Mouse (Mus musculus): Measurements from ENCODE around the gene Ttn. TPM values are rescaled to one million over a fixed set of nuclear protein-coding genes. Genes with fewer than 3 reads are reported as not detected.

The Ttn gene
- polyA plus RNA-seq, 1 experiment, result 0.12 TPM

DNA sequence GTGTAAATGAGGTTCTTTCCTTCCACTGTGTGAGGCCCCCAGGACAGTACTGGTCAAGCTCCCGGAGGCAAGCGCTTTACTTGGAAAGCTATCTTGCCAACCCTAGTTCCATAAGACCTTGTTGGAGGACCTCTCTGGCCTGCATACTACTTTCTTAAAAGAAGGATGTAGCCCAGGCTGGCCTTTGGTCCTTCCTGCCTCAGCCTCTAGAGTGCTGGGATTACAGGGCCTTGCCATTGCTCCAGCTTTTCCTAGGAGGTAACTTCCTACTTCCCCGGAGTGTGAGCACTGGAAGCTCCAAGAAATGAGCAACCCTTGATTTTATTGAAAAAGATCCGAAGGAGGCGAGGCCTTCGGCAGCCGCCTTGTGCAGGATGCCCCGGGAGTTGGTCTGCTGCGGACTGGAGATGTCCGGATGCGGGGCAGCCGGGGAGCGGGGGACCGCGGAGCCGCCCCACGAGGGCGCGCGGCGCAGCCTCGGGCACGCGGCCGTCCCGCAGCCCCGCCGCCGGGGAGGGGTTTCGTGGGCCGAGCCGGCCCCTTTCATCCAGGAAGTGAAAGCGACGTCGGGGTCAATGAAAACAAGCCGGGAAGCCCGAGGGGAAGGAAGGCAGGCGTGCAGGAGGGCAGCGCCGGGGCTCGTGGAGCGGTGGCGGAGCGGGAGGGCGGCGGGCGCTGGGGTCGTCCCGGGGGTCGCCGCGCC, 307.5 kb downstream of the Ttn start, which contains the start of gene Plekha3:
Gene Plekha3 (plus strand): TSS at position 557 of the 703 bp plus-strand sequence.
- peak; percentile 41 to 81 for DNase-seq (ENCODE audit: low read depth in 1 of 2, low spot score in 2 of 2)
- Histone ChIP-seq H3K4me1 (ENCODE audit: control insufficient read depth, insufficient read depth, insufficient read length) (peaks cover 15% of the 10 kb centered on the region; the same call in 1 of the 2 replicates), H3K36me3 (ENCODE audit: control insufficient read depth, insufficient read depth, low read length) (no peaks in the 10 kb centered on the region; the same call in 1 of the 2 replicates), H3K27me3 (ENCODE audit: control insufficient read depth, insufficient read depth, low read length) (no peaks in the 10 kb centered on the region), H3K27ac (ENCODE audit: insufficient read depth, low read length) (peak within 1 kb of the TSS; percentile 83), H3K4me3 (ENCODE audit: extremely low read depth, insufficient read depth, insufficient read length) (peak within 1 kb of the TSS; percentile 64)
- TF ChIP-seq POLR2A (IDR thresholded peaks at IDR 0.05; ENCODE audit: low read depth, low read length) (no peak; the same call in none of the 2 replicates), CTCF (IDR thresholded peaks at IDR 0.05; ENCODE audit: extremely low read depth, insufficient read depth, insufficient read length, insufficient replicate concordance) (no peak)
- whole genome bisulfite sequencing, result 3% methylated on average over 52 of the region's 52 CpGs

DNA sequence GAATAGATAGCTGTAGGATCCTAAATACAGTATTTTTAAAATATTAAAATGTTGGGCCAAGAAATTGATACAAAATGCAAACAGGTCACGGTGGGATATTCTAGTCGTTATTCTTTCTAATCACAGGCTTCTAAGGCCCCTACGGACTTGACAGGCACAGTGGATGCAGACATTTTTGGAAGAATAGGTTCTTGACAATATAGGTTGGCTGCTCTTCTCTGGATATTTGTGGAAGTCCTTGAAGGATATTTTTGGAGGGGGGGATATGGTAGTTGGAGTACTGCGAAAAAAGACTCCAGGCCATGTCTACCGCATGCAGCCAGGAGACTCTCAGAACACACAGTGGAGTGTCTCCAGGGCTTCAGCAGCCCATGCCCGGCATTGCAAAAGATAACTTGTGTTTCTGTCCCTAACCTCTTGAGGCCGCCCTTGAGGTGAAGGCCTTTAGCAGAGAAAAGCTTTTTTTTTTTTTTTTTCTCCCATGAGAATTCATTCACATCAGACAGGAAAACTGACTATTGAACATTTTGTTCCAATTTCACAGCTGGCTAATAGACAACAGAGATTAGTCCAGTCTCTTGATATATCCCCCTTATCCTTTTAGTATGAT, 308.8 kb downstream of the Ttn start:
- H3K4me1 ChIP-seq (ENCODE audit: control insufficient read depth, insufficient read depth, insufficient read length), result peaks cover 15% of the 10 kb centered on the region; the same call in 1 of the 2 replicates
- peak overlapping the region; percentile 43; the same call in 1 of the 2 replicates for H3K27ac ChIP-seq (ENCODE audit: insufficient read depth, low read length)
- 21% methylated on average over 7 of the region's 7 CpGs for WGBS

DNA sequence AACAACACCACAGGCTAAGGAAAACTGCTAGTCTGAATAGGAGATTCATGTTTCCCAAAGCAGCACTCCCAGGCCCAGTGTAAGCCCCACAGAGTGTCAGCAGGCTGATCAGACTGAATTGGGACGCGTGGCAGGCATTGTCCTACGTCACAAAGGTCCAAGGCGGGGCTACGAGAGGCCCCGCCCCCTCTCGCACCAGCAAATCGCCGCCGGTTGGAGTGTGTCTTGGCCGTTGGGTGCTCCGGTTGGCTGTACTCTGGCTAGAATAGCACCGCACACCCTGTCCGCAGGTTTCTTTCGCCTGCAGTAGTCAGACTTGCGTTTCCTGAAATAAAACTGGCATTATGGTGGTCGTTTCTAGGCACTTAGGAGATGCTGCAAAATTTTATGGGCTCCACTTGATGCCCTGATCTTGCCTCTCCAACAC, 309.4 kb downstream of the Ttn start, which contains the start of gene Fkbp7:
Gene Fkbp7 (minus strand): TSS at position 151 of the 427 bp plus-strand sequence.
- no peaks in the 10 kb centered on the region for H3K27me3 ChIP-seq (ENCODE audit: control insufficient read depth, insufficient read depth, low read length)

More for the DNA sequence above, 308.8 kb downstream of the Ttn start:
- no peaks in the 10 kb centered on the region for H3K36me3 ChIP-seq (ENCODE audit: control insufficient read depth, insufficient read depth, low read length)
- no peak for TF ChIP-seq CTCF (IDR thresholded peaks at IDR 0.05; ENCODE audit: extremely low read depth, insufficient read depth, insufficient read length, insufficient replicate concordance)
- no peak for TF ChIP-seq POLR2A (IDR thresholded peaks at IDR 0.05; ENCODE audit: low read depth, low read length)
- peak; percentile 52 to 71 for DNase-seq (ENCODE audit: low read depth in 1 of 2, low spot score in 2 of 2)
- no peak overlapping the region for H3K4me3 ChIP-seq (ENCODE audit: extremely low read depth, insufficient read depth, insufficient read length)
- no peaks in the 10 kb centered on the region for H3K27me3 ChIP-seq (ENCODE audit: control insufficient read depth, insufficient read depth, low read length)

DNA sequence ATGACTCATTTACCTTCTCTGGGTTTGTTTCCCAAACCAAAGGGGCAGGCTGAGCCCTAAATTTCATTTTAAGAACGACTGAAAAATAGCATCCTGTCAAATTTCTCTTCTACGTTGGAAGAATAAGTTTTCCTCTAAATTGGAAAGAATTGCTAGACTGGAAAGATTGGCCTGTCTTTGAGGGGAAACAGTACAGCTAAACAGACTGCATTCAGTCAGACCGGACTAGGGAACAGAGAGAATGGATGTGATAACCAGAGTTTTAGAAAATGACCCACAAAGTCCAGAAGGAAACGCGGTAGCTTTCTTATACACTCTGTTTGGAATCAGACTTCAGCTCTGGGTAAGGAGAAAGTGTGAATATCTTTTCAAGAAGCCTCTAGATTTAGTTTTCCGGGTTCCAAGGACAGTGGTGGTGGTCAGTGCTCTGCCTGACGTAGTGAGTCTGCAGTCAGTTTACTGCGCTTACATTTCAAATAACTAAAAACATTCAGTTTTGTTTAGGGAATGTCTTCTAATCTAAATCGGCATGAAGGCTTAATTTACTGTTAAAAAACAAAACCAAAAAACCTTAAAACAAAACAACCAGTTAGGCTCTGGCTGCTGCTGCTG, 310.1 kb downstream of the Ttn start:
- DNase-seq (ENCODE audit: low read depth in 1 of 2, low spot score in 2 of 2), result no peak
- peaks cover 15% of the 10 kb centered on the region; the same call in 1 of the 2 replicates for H3K4me1 ChIP-seq (ENCODE audit: control insufficient read depth, insufficient read depth, insufficient read length)
- no peaks in the 10 kb centered on the region for H3K27me3 ChIP-seq (ENCODE audit: control insufficient read depth, insufficient read depth, low read length)
- TF ChIP-seq POLR2A (IDR thresholded peaks at IDR 0.05; ENCODE audit: low read depth, low read length), result no peak
- TF ChIP-seq CTCF (IDR thresholded peaks at IDR 0.05; ENCODE audit: extremely low read depth, insufficient read depth, insufficient read length, insufficient replicate concordance), result no peak
- no peaks in the 10 kb centered on the region for H3K36me3 ChIP-seq (ENCODE audit: control insufficient read depth, insufficient read depth, low read length)
- H3K27ac ChIP-seq (ENCODE audit: insufficient read depth, low read length), result no peak overlapping the region
- 8% methylated on average over 9 of the region's 9 CpGs for WGBS
- peak overlapping the region; percentile 65 for H3K4me3 ChIP-seq (ENCODE audit: extremely low read depth, insufficient read depth, insufficient read length)

More for the DNA sequence above, 309.4 kb downstream of the Ttn start, which contains the start of gene Fkbp7:
- peaks cover 15% of the 10 kb centered on the region; the same call in 1 of the 2 replicates for H3K4me1 ChIP-seq (ENCODE audit: control insufficient read depth, insufficient read depth, insufficient read length)
- H3K27ac ChIP-seq (ENCODE audit: insufficient read depth, low read length), result peak within 1 kb of the TSS; percentile 43; the same call in 1 of the 2 replicates
- no peaks in the 10 kb centered on the region for H3K36me3 ChIP-seq (ENCODE audit: control insufficient read depth, insufficient read depth, low read length)
- peak; percentile 78 to 82 for DNase-seq (ENCODE audit: low read depth in 1 of 2, low spot score in 2 of 2)
- H3K4me3 ChIP-seq (ENCODE audit: extremely low read depth, insufficient read depth, insufficient read length), result peak within 1 kb of the TSS; percentile 65
- peak; percentile 58 for TF ChIP-seq POLR2A (IDR thresholded peaks at IDR 0.05; ENCODE audit: low read depth, low read length)
- no peak for TF ChIP-seq CTCF (IDR thresholded peaks at IDR 0.05; ENCODE audit: extremely low read depth, insufficient read depth, insufficient read length, insufficient replicate concordance)
- WGBS, result under 1% methylated on average over 17 of the region's 17 CpGs

DNA sequence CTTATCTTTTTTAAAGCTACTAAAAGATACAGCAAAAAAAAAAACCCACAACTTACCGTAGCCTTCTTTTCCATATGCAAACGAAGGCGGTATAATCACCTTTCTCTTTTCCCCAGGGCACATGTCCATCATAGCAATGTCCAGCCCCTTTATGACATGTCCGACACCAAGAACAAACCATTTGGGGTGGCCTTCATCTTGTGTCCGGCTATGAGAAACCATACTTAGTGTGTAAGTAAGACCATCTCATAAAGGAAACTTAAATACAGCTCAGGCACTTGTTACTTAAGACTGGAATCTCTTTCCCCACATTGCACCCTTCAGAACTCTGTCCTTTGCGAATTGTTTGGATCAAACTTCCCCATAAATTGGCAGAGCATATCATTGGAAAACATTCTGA, 310.7 kb downstream of the Ttn start:
- WGBS, result 75% methylated on average over 6 of the region's 6 CpGs
- TF ChIP-seq POLR2A (IDR thresholded peaks at IDR 0.05; ENCODE audit: low read depth, low read length), result no peak
- TF ChIP-seq CTCF (IDR thresholded peaks at IDR 0.05; ENCODE audit: extremely low read depth, insufficient read depth, insufficient read length, insufficient replicate concordance), result no peak

GRCm38 (mm10) chr2:76667200-76667599, 315.1 kb downstream of the Ttn start:
- no peaks in the 10 kb centered on the region for H3K27me3 ChIP-seq (ENCODE audit: control insufficient read depth, insufficient read depth, low read length)
- no peaks in the 10 kb centered on the region for H3K4me1 ChIP-seq (ENCODE audit: control insufficient read depth, insufficient read depth, insufficient read length)
- no peak overlapping the region for H3K27ac ChIP-seq (ENCODE audit: insufficient read depth, low read length)
- H3K4me3 ChIP-seq (ENCODE audit: extremely low read depth, insufficient read depth, insufficient read length), result no peak overlapping the region
- 77% methylated on average over 5 of the region's 5 CpGs for WGBS
- no peak for DNase-seq (ENCODE audit: low read depth in 1 of 2, low spot score in 2 of 2)
- TF ChIP-seq CTCF (IDR thresholded peaks at IDR 0.05; ENCODE audit: extremely low read depth, insufficient read depth, insufficient read length, insufficient replicate concordance) (no peak), POLR2A (IDR thresholded peaks at IDR 0.05; ENCODE audit: low read depth, low read length) (no peak)
- H3K36me3 ChIP-seq (ENCODE audit: control insufficient read depth, insufficient read depth, low read length), result peaks cover 4% of the 10 kb centered on the region

More for the DNA sequence above, 310.7 kb downstream of the Ttn start:
- Histone ChIP-seq H3K27me3 (ENCODE audit: control insufficient read depth, insufficient read depth, low read length) (no peaks in the 10 kb centered on the region), H3K4me1 (ENCODE audit: control insufficient read depth, insufficient read depth, insufficient read length) (peaks cover 13% of the 10 kb centered on the region; the same call in 1 of the 2 replicates), H3K36me3 (ENCODE audit: control insufficient read depth, insufficient read depth, low read length) (0 out of 2 replicates have a peak, but pooled peaks cover 1% of the 10 kb centered on the region), H3K27ac (ENCODE audit: insufficient read depth, low read length) (no peak overlapping the region), H3K4me3 (ENCODE audit: extremely low read depth, insufficient read depth, insufficient read length) (no peak overlapping the region)
- DNase-seq (ENCODE audit: low read depth in 1 of 2, low spot score in 2 of 2), result no peak

Data from spleen, adult 2 months (tissue).